Mouse (Mus musculus) lung, adult 2 months (tissue): Measurements from ENCODE around the gene Dnali1.

ENCODE experiments used
- CTCF ChIP-seq: fragments of 200-500 bp; IDR thresholded peaks from 2 replicates; pipeline ENCODE4 v1.5.1; 2011; ENCODE audit warnings: mild to moderate bottlenecking, low read length, control low read depth; ENCODE audit not compliant: insufficient read depth
- POLR2A ChIP-seq: fragments of 200-500 bp; IDR thresholded peaks from 2 replicates; pipeline ENCODE4 v1.6.1; 2011; ENCODE audit warnings: low read depth, mild to moderate bottlenecking, control low read depth, low read length, borderline replicate concordance; ENCODE audit errors: extremely low read depth

- TF ChIP-seq CTCF = no peak
- TF ChIP-seq POLR2A = no peak
Observed at GRCm38 (mm10) chr4:125115081-125115480, 49.6 kb upstream of the Dnali1 start.
